Mouse (Mus musculus) brain, embryonic 14.5 days (tissue): ENCODE results near the gene 3425401B19Rik.

Source experiments
- CTCF ChIP-seq: fragments of 200-500 bp; IDR thresholded peaks from 2 replicates; pipeline ENCODE4 v1.5.1; 2012; ENCODE audit warnings: inconsistent platforms, mild to moderate bottlenecking, moderate library complexity, borderline replicate concordance; ENCODE audit not compliant: insufficient read depth, insufficient read length; ENCODE audit errors: extremely low read depth
- POLR2A ChIP-seq: fragments of 200-500 bp; IDR thresholded peaks from 2 replicates; pipeline ENCODE4 v1.6.1; 2012; ENCODE audit warnings: mild to moderate bottlenecking, inconsistent platforms, borderline replicate concordance; ENCODE audit not compliant: poor library complexity, insufficient read depth, insufficient read length, severe bottlenecking; ENCODE audit errors: extremely low read depth

DNA sequence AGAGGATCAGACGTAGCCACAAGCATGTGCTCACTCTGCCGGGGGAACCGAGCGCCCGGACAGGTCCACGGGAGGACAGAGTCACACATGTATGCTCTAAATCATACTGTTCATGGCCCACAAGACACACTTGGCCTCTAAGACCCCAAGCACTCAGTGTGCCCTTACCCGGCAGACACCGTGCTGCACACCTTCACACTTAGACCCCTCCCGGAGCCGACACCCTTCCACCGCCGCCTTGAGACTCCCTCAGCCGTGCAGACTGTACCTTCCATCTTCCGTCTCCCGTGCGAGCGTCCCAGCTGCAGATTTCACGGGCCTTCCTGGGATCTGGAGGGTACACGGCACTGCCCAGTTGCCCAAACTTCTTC, 373 bp downstream of the 3425401B19Rik start:
- TF ChIP-seq CTCF (no peak), POLR2A (no peak)
